ENCODE assay signal across 11 mouse cellular contexts in genomic region chr12:77854281-77855075, GRCm38 (mm10).
DNase-seq lines count a peak whose midpoint lies in the region; ATAC-seq lines count a peak whose summit lies in the region.
"Had no signal": no experiment of that assay in that cellular context is flagged by ENCODE, and none has a peak within 500 bp of the region (broad histone marks: within the 10 kb centered on the region; RNA-seq: fewer than 3 reads in every experiment).

No protein-coding gene starts in this region.

- H3K4me1 ChIP-seq in heart, embryonic 10.5 days, result peaks cover 18% of the 10 kb centered on the region
- peaks cover 21% of the 10 kb centered on the region for H3K4me1 ChIP-seq in forebrain, embryonic 12.5 days
- H3K4me1 ChIP-seq: liver, embryonic 15.5 days; stomach, embryonic 15.5 days had no signal

- no peak overlapping the region for H3K4me2 ChIP-seq in forebrain, embryonic 12.5 days
- H3K4me2 ChIP-seq: liver, embryonic 15.5 days; stomach, embryonic 15.5 days had no signal

- no peak overlapping the region for H3K4me3 ChIP-seq in heart, embryonic 10.5 days
- no peak overlapping the region for H3K4me3 ChIP-seq in forebrain, embryonic 12.5 days (replicated peaks)
- H3K4me3 ChIP-seq: liver, embryonic 15.5 days; stomach, embryonic 15.5 days had no signal

- WGBS in heart, embryonic 10.5 days, result 75% methylated on average over 15 of the region's 15 CpGs
- WGBS in forebrain, embryonic 12.5 days, result 40% methylated on average over 15 of the region's 15 CpGs

- H3K9me3 ChIP-seq in heart, embryonic 10.5 days, result no peaks in the 10 kb centered on the region
- no peaks in the 10 kb centered on the region for H3K9me3 ChIP-seq in forebrain, embryonic 12.5 days
- H3K9me3 ChIP-seq: liver, embryonic 15.5 days; stomach, embryonic 15.5 days had no signal

- DNase-seq in heart, embryonic 10.5 days (ENCODE audit: low spot score), result no peak
- DNase-seq in heart, postnatal 4 days, result no peak
- peak; percentile 63 for DNase-seq in MN1 (ENCODE audit: low spot score)
- peak; percentile 63 for DNase-seq in hindlimb bud, embryonic 11.5 days (ENCODE audit: extremely low spot score, low read depth, low spot score)
- DNase-seq in natural killer cell, adult 2 months (ENCODE audit: low spot score in 2 of 2), result no peak
- DNase-seq in lung, postnatal 4 days, result no peak
- DNase-seq in heart, adult 18-20 months, result no peak
- DNase-seq: B cell, adult 2 months had no signal

- ATAC-seq in forebrain, embryonic 12.5 days (ENCODE audit: low FRiP score), result peak; percentile 73

- no peak overlapping the region for H3K9ac ChIP-seq in forebrain, embryonic 12.5 days
- H3K9ac ChIP-seq: liver, embryonic 15.5 days; stomach, embryonic 15.5 days had no signal

- 0 out of 2 replicates have a peak overlapping the region, but pooled peaks have one; percentile 42 for H3K27ac ChIP-seq in heart, embryonic 10.5 days
- 0 out of 2 replicates have a peak overlapping the region, but pooled peaks have one; percentile 15 for H3K27ac ChIP-seq in forebrain, embryonic 12.5 days
- H3K27ac ChIP-seq: liver, embryonic 15.5 days; stomach, embryonic 15.5 days had no signal

- H3K36me3 ChIP-seq in heart, embryonic 10.5 days, result no peaks in the 10 kb centered on the region
- no peaks in the 10 kb centered on the region for H3K36me3 ChIP-seq in forebrain, embryonic 12.5 days (replicated peaks)
- H3K36me3 ChIP-seq: liver, embryonic 15.5 days; stomach, embryonic 15.5 days had no signal

- no peaks in the 10 kb centered on the region for H3K27me3 ChIP-seq in heart, embryonic 10.5 days (ENCODE audit: insufficient read depth, poor library complexity, severe bottlenecking)
- no peaks in the 10 kb centered on the region for H3K27me3 ChIP-seq in forebrain, embryonic 12.5 days
- H3K27me3 ChIP-seq: liver, embryonic 15.5 days; stomach, embryonic 15.5 days had no signal

Comparison
In these comparisons a context has a peak if more than half of its experiments do, and no peak if none do; other contexts are left out.
1. DNase-seq: peak in MN1 (single experiment) and hindlimb bud, embryonic 11.5 days (single experiment); none in heart, embryonic 10.5 days (single experiment), heart, postnatal 4 days (single experiment), natural killer cell, adult 2 months (0 of 2), lung, postnatal 4 days (0 of 2) and heart, adult 18-20 months (0 of 2).